Comparison of ENCODE assay signal across 7 mouse cellular contexts in genomic region chr1:75393139-75393538, GRCm38 (mm10). TPM values are rescaled to one million over a fixed set of nuclear protein-coding genes. Genes with fewer than 3 reads are reported as not detected.
DNase-seq lines count a peak whose midpoint lies in the region; ATAC-seq and TF ChIP-seq lines count a peak whose summit lies in the region.

No protein-coding gene starts in this region.

- H3K27me3 ChIP-seq in cerebellum, adult 2 months (ENCODE audit: control insufficient read depth, insufficient read depth, low read length) = no peaks in the 10 kb centered on the region
- H3K27me3 ChIP-seq in hindbrain, embryonic 12.5 days = peaks cover 24% of the 10 kb centered on the region

- no peaks in the 10 kb centered on the region for H3K9me3 ChIP-seq in hindbrain, embryonic 12.5 days (replicated peaks)

- 6% methylated on average over 9 of the region's 9 CpGs for WGBS in cerebellum, adult 2 months
- WGBS in hindbrain, embryonic 12.5 days = 77% methylated on average over 9 of the region's 9 CpGs

- no peak overlapping the region for H3K4me3 ChIP-seq in cerebellum, adult 2 months (replicated peaks; ENCODE audit: insufficient read depth, low read depth, low read length)
- H3K4me3 ChIP-seq in hindbrain, embryonic 12.5 days = no peak overlapping the region

- H3K36me3 ChIP-seq in hindbrain, embryonic 12.5 days = peaks cover 7% of the 10 kb centered on the region; the same call in 1 of the 2 replicates

- TF ChIP-seq POLR2A in cerebellum, adult 2 months (IDR thresholded peaks at IDR 0.05; ENCODE audit: borderline replicate concordance, insufficient read depth, low read length) = no peak

- no peak overlapping the region for H3K4me2 ChIP-seq in hindbrain, embryonic 12.5 days (replicated peaks)

- peak; percentile 92 for DNase-seq in NIH3T3 (ENCODE audit: low read depth)
- DNase-seq in cerebellum, adult 2 months = peak; percentile 94 to 96
- DNase-seq in gastrocnemius, postnatal 25 days = peak; percentile 85
- DNase-seq in layer of hippocampus, adult 9-11 months = peak; percentile 60
- no peak for DNase-seq in thymus, postnatal 14 days
- no peak for DNase-seq in kidney, postnatal 25 days

- TF ChIP-seq CTCF in cerebellum, adult 2 months (IDR thresholded peaks at IDR 0.05; ENCODE audit: borderline replicate concordance, insufficient read depth, low read depth, low read length) = no peak

- no peak overlapping the region for H3K9ac ChIP-seq in hindbrain, embryonic 12.5 days

- H3K4me1 ChIP-seq in cerebellum, adult 2 months (ENCODE audit: control insufficient read depth, insufficient read depth, low read length) = peaks cover 56% of the 10 kb centered on the region
- peaks cover 7% of the 10 kb centered on the region for H3K4me1 ChIP-seq in hindbrain, embryonic 12.5 days

- no peak for ATAC-seq in hindbrain, embryonic 12.5 days (ENCODE audit: low FRiP score)

- peak overlapping the region; percentile 57 for H3K27ac ChIP-seq in cerebellum, adult 2 months (ENCODE audit: insufficient read depth, low read length)
- no peak overlapping the region for H3K27ac ChIP-seq in hindbrain, embryonic 12.5 days

RNA-seq across cellular contexts. Expression of gene Speg, which starts 18.0 kb away (rescaled TPM):
- polyA plus RNA-seq in cerebellum, adult 2 months (2012; rRNA removed) = 122 and 143 TPM in 2 replicates
- 100 to 1,000 TPM; 200 to 244 TPM for total RNA-seq in gastrocnemius, postnatal 25 days (2021)
- 19.1 and 19.7 TPM in 2 replicates for polyA plus RNA-seq in hindbrain, embryonic 12.5 days (2016; fragmentation: Nextera tagmentation; extraction: Ambion mirVana)

RNA-seq across cellular contexts. Expression of gene Des, which starts 33.0 kb away (rescaled TPM):
- polyA plus RNA-seq in cerebellum, adult 2 months (2012; rRNA removed) = 2.0 and 2.1 TPM in 2 replicates
- 1,000 to 10,000 TPM; 1,914 to 2,104 TPM for total RNA-seq in gastrocnemius, postnatal 25 days (2021)
- polyA plus RNA-seq in hindbrain, embryonic 12.5 days (2016; fragmentation: Nextera tagmentation; extraction: Ambion mirVana) = 2.3 and 10.5 TPM in 2 replicates

RNA-seq across cellular contexts. Expression of gene Gmppa, which starts 42.6 kb away (rescaled TPM):
- 155 and 187 TPM in 2 replicates for polyA plus RNA-seq in cerebellum, adult 2 months (2012; rRNA removed)
- total RNA-seq in gastrocnemius, postnatal 25 days (2021) = 10 to 100 TPM; 32.0 to 37.2 TPM
- polyA plus RNA-seq in hindbrain, embryonic 12.5 days (2016; fragmentation: Nextera tagmentation; extraction: Ambion mirVana) = 73.1 and 74.1 TPM in 2 replicates

RNA-seq across cellular contexts. Expression of gene Asic4, which starts 57.1 kb away (rescaled TPM):
- 2.1 and 2.8 TPM in 2 replicates for polyA plus RNA-seq in cerebellum, adult 2 months (2012; rRNA removed)
- not detected for total RNA-seq in gastrocnemius, postnatal 25 days (2021)
- 18.3 and 19.0 TPM in 2 replicates for polyA plus RNA-seq in hindbrain, embryonic 12.5 days (2016; fragmentation: Nextera tagmentation; extraction: Ambion mirVana)

Comparison
In these comparisons a context has a peak if more than half of its experiments do, and no peak if none do; other contexts are left out.
1. DNase-seq: peak in NIH3T3 (single experiment), cerebellum, adult 2 months (2 of 2), gastrocnemius, postnatal 25 days (single experiment) and layer of hippocampus, adult 9-11 months (single experiment); none in thymus, postnatal 14 days (single experiment) and kidney, postnatal 25 days (0 of 2).